Mouse (Mus musculus) lung, postnatal 4 days (tissue): ENCODE measurements at regions not wholly inside any gene's neighbourhood (a gene's known extent, or its start where the extent isn't known, plus 50 kb on each side); places are given as distances from the start of the nearest gene placed in this dataset.

ENCODE experiments used
- DNase-seq, 2 experiments: peaks; one replicate each; pipeline ENCODE4 v3.0.0; 2021

DNA sequence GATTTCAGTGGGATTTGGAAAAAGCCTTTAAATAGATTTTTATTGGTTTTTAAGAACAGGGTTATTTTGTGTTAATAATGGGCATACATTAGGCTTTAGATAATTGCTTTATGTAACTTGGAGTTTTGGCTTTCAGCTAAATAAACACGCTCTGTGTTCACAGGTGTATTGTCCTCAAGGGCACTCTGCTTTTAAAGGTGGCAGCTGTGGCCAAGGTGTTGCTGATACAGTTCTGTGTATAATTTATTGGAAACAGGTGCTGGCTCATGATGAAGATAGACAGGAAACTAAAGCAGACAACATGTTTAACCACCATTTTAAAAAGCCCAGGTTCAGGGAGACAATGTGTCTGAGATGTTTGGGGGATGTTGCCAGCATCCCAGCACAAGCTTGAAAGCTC, 242.3 kb upstream of the Lrtm1 start:
- DNase-seq: no peak

DNA sequence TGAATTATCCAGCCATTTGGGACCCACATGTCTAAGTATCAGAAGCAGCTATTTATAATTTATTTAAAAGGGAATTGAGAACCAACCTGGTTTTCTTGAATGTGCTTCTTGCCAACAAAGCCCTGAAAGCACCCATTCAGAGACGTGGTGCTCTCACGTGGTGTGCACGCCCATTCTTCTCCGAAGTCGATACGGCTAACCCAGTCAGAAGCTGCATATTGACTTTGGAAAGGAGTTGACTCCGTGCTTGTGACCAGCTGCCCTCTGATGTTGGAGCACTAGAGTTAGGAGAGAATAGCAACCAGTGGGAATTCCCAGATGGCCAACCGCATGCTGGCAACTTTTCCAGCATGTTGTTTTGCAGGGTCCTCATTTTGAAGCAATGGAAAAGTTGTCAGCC, 240.2 kb upstream of the Lrtm1 start:
- DNase-seq: no peak

DNA sequence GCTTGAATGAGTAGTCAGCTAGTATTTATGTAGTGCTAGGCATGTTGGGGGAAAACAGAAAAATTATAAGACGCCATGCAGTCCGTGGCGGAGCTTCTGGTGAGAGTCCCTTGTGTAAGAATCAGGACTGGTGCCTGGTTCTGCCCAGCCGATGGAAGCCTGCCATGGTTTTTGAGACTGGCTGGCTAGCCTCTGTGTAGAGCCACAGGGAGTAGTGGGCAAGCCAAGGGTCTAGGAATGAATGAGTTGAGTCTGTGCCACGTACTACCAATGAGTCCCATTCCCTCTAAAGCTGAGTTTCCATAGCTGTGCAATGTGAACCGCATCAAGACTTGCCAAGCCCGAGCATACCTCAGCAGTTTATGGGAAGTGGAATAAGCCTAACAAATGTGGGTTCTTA, 236.3 kb upstream of the Lrtm1 start:
- DNase-seq: no peak

DNA sequence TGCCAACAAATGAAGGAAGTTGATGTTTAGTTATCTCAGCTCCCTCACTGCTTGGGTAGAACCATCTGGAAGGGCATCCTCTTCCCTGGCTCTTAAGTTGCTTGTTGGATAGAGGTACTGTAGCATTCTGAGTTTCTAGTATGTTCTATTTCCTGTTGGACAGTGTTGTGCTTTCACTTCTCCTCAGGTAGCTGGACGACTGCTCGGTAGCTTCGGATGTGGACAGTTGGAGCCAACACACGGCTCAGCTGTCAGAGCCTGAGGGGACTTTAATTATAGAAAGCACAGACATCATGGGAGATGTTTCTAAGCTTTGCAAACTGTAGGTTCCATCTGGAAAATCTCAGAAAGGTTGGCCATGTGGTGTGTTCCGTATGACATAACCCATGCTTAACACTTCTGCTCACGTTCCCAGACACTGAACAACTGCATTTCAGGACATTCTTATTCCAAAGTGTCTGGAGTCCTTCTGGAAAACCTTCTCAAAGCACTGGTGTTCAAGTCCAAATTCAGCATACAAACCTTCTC, 233.8 kb upstream of the Lrtm1 start:
- DNase-seq: no peak

DNA sequence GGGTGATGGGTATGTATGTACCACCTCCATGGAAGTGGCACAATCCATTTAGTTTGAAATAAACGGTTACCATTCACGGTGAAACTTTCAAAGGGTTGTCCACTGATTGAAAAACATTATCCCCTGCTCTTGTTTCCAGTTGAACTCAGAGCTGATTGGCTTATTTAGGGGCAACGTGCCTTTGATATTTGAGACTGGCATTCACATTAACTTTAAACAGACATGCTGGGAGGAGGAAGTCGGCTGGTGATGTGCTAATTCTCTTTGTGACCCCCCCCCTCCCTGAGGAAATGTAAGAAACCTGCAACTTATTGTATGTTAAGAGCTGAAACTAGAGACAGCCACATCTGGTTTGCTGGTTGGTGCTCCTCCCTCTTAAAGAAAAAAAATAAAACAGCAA, 219.7 kb upstream of the Lrtm1 start:
- no peak for DNase-seq

DNA sequence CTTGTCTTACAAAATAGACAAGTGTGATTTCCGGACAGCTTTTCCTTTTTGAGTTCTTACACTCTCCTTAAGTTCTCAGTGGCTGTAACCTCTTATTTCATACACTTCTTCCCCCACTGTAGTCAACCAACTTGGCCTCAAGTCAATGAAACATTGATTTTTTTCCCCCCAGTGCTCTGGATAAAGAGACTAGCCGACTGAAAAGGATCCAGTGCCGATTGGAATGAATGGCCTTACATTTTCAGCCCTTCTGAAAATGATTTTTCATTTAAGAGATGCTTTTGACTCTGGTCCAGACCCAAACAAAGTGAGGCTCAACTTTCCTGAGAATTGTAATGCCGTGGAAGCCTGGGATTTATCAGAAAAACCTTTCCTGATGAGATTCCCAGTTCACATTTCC, 216.3 kb upstream of the Lrtm1 start:
- no peak for DNase-seq

DNA sequence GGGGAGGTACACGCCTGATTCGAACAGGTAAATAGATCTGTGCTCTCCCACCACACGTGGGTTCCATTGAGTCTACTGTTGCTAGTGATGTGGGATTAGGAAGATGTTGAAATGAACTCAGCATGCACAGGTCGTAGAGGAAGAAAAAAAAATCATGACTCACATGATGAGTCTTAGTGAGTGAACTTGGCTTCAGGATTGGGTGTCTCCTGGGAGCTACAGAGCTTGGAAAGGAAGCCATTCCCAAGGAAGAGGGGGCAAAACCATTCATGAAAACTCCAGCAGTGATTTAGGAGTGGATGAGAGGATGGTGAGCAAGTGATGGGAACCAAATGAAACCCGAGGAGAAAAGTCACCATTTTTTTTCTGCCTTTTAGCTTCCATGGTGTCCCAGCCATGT, 215.9 kb upstream of the Lrtm1 start:
- no peak for DNase-seq

DNA sequence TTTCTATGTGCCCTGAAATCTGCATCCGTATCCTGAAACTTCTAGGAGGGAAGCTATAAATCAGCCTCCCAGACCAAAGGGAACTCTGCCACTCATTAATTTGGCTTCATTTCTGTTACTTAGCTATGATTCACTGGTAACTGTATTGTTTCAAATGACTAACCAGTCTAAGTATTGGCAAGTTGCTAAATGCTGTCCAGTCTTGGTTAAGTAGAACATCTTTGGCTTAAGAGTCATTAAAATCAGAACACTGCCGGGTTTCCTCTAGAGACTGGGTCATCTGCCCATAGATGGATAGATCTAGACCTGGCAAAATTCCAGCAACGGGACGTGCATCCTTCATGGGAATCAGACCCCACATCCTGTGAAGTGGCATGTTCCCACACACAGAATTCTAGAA, 209.9 kb upstream of the Lrtm1 start:
- DNase-seq: peak; percentile 8 to 21

DNA sequence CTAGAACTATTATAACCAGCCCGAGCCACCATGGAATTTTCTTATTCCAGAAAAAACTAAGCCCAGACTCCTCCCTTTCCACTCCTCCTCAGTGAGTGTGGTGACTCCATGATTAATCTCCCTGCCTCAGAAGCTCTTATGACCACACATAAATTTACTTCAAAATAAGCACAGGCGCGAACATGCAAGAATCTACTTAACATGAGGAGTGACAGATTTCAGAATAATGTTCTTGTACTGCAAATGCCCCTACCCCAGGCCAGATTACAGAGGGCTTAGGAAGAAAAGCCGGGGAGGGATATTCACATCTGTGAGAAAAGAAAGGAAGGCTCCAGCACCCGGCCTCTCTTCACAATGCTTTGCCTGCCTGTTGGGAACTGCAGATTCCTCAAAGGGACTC, 208.7 kb upstream of the Lrtm1 start:
- DNase-seq: no peak

DNA sequence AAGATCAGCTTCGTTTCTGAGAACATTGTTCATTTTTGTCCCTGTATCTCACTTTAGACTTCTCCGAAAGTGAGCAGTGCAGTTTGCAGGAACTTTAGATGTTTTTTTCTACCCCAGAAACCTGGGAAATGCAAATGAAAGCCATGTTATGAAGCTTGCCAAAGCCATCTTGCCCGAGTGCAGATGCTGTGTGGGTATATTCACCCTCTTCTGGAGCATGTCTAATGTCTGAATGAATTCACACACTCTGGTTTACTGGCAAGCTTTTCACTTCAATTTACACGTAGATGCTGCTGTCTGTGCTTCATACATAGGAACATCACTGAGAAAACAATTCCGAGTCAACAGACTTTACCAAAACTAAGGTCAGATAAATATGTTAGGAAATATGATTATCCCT, 197.0 kb upstream of the Lrtm1 start:
- no peak for DNase-seq

DNA sequence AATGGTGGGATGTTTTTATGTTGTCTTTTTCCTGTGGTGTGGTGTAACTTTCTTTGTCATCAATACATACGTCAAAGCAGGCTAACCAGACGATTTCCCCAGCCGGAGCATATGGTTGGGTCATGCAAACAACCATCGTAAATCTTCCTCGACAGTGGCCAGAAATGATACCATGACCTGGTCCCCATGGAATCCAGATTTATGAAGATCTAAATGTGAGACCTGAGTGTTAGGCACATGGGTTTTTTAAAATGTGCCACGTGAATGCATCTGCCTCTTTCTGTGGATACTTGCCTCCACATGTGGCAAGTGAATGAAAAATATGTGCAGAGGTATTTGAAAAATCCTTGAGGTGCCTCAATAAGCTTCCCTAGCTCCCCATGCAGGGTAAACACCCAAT, 190.8 kb upstream of the Lrtm1 start:
- no peak for DNase-seq

DNA sequence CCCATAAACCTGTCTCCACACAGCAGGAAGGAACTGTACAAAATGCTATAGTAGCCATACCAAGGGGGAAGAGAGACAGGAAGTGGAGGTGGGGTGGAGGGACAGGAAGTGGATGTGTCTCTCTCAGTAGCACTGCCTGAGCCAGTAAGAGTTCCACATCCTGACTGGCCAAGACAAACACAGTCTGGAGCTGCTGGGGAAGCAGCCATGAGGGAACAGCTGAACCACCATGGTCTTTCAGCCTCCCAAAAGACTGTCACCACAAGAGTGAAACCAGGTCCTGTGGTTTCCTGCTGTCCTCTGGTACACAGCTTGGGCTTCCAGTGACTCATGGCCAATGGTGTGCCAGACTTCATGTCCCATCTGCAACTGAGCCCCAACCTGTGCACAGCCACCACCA, 180.9 kb upstream of the Lrtm1 start:
- no peak for DNase-seq

DNA sequence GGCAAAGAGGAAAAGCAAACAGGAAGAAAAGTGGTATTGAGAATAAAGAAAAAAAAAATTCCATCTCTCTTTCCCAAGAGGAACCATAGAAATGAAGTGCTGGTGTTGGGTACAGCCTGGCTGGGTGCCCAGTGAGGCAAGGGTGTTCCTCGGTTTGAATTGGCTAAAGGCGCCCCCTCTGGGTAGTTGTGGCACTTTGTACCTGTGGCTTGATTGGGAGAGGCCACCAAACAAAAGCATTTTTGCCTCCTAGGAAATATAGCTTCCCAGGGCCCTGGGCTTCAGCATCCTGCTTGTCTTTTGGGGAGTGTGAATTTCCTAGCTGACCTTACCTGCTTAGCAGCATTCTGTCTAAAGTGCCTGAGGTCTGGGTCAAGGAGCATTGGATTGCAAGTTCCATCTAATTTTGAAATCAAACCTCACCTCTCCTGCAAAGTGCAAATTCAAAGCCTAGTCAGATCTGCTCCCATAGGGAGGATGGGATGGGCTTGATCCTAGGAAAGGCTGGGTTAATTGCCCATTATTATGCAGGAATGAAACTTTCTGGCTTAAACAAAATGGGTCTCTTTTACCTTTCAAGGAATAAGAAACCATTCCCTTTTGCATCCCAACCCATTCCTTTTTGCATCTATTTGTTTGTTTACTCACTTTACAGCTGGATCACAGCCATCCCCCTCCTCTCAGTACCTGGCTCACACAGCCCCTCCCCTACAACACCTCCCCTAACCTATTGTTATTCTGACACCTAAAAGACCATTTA, 169.0 kb upstream of the Lrtm1 start:
- DNase-seq: peak; percentile 67 to 75
